Mouse (Mus musculus) mesoderm, embryonic 11.5 days (tissue): ENCODE data around the gene Gps2.
"Not testable (repeated sequence)": the region's sequence is repeated elsewhere in the genome, so short reads cannot be mapped to it uniquely, and the experiment has no call there.

Experiments
- DNase-seq: peaks from one replicate; pipeline ENCODE4 v3.0.0-alpha.2; 2012; ENCODE audit warnings: low read depth, low spot score

The Gps2 gene

DNA sequence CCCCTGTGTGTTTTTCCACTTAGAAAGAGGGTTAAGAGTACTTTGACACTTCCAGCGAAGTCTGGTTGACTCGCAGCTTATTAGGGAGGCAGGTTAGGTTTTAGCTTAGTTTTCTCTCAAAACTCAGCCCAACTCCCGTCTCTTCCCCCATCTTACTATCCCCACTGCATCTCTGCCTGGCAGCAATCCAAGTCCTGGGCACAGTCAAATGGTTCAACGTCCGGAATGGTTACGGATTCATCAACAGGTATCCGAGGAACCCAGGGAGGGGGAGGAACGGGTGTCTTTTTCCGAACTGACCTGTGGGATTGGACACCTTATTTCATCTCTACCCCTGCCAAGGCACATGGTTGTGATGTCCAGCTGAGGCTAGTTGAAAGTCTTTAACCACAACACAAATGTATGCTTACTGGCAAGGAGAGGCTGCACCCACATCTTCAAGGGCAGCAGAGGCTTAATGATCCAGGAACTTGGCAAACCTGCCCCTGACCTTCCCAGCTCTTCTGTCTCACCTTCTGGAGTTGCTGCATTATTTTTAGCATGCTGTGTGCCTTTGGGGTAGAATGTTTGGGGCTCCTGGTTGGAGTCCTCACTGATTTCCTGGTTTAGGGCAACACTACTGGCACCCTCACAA, 23.1 kb downstream of the Gps2 start:
- DNase-seq, result no peak

DNA sequence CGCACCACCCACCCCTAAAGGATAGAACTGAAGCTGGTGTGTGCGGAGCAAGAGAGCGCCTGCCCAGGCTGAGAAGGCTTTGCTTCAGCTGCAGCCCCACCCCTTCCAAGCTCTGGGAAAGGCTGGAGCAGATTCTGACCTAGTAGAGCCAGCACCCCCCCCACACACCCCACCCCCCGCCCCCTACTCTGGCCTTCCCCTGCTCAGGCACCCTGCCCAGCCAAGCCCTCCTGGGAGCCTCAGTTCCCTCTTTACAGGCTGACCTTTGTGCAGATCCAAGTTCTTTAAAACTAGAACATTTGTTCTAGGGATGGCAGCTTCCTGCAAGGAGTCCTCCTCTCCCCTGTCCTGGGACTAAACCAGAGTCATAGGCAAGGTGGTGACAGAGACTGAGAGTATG, 23.7 kb downstream of the Gps2 start:
- no peak for DNase-seq

DNA sequence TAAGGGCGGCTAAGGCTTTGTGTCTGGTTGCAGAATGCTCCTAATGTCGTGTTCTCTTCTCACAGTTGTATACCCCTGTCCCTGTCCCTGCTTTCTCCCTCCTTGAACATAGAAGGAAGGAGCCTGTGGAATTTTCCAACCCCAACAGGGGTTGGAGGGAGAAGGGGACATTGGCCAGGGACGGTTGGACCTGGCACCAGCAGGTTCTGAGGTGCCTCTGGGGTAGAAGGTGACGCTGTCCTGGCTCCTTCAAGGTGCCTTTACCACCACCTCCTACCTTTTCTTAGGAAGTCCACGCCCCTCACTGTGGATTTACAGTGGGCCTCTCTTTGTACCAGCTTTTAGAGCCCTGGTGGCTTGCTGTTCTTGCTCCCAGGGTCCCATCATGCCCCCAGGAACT, 24.1 kb downstream of the Gps2 start:
- DNase-seq, result no peak

GRCm38 (mm10) chr11:69938401-69938979, 24.8 kb downstream of the Gps2 start:
- DNase-seq, result no peak

GRCm38 (mm10) chr11:69939181-69939580, 25.5 kb downstream of the Gps2 start:
- no peak for DNase-seq

DNA sequence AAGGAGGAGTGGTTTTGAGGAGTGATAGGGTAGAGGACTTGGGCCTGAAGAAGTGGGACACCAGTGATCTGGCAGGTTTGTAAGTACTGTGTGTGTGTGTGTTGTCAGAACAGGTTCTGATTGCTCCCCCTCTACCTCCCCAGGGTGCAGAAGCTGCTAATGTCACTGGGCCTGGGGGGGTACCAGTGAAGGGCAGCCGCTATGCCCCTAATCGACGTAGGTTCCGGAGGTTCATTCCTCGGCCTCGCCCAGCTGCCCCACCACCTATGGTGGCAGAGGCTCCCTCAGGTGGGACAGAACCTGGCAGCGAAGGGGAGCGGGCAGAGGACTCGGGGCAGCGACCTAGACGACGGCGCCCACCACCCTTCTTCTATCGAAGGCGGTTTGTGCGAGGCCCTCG, 26.0 kb downstream of the Gps2 start:
- no peak for DNase-seq

- DNase-seq, result no peak
These were observed 27.3 kb downstream of the Gps2 start for GRCm38 (mm10) chr11:69940962-69941361.

GRCm38 (mm10) chr11:69945216-69945615, 31.5 kb downstream of the Gps2 start:
- no peak for DNase-seq

DNA sequence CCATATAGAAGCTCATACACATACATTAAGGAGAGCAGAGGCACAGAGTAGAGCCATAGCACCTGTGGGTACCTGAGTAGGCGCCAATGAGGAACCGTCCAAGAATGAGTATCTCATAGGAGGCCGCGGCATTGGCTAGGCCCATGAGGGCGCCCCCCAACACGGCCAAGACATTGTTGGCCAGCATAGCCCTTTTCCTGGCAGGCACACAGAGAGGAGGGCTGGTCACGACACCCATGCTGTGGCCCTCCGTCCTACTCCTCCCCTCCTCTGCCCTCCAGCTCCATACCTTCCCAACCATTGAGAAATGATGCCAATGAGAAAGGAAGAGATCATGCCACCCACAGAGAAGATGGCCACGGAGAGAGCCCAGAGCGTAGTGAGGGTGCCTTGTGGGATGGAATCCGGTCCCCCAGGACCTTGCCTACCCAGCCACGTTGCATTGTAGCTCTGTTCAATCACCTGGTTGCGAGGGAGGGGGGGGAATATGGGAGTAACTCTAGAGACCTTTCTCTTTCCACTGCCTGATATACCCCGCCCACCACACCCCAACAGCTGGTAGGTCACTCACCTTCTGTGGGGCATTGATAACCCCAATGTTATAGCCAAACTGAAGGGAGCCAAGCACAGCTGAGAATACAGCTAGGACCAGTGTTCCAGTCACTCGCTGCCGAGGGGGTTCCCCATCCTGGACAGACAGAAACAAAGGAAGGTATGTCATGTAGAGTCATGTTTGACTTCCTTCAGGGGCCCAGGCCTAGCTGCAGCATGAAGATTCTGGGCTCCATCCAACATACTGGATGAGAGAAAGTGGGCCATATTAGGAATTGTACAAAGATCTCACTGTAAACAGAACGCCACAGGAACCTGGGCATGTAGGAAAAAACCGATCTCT, 32.6 kb downstream of the Gps2 start:
- DNase-seq, result no peak

DNA sequence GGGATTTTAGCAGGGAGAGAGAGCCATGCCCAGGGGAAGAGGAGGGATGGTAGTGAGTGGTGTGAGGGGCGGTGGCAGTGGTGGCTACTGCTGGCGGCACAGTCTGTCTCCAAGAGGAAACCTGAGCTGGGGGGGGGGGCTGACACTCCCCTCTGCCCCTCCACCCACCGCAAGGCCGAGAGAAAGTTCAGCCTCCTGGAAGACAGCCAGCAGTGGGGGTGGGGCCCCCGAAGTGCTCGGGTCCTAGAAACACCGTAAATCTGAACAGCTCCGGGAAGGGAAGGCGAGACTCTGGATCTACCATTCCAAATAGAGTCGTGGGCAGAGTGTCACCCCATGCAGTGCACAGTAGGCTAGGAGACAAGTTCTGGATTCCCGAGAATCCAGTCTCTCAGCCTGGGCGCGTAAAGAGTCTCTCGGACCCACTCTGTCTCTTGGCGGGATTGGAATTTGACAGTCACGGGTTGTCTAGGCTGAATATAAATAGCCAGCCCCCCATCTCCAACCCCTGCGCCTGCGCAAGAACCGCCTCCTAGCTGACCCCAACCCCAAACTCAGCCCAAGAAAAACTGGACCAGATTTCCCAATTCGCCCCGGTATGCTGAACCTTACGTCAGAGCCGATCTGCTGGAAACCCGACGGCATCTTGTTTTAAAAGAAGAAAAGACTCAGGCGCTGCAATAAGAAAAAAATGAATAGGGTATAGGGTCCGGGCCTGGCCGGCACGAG, 33.8 kb downstream of the Gps2 start:
- peak; percentile 77 for DNase-seq

- peak; percentile 97 for DNase-seq
These were observed 34.5 kb downstream of the Gps2 start, which contains the start of gene Slc2a4 for GRCm38 (mm10) chr11:69948066-69948762. TSS of gene Slc2a4 (minus strand) at chr11:69948188.

GRCm38 (mm10) chr11:69948763-69949150, 35.1 kb downstream of the Gps2 start:
- peak; percentile 93 for DNase-seq

DNA sequence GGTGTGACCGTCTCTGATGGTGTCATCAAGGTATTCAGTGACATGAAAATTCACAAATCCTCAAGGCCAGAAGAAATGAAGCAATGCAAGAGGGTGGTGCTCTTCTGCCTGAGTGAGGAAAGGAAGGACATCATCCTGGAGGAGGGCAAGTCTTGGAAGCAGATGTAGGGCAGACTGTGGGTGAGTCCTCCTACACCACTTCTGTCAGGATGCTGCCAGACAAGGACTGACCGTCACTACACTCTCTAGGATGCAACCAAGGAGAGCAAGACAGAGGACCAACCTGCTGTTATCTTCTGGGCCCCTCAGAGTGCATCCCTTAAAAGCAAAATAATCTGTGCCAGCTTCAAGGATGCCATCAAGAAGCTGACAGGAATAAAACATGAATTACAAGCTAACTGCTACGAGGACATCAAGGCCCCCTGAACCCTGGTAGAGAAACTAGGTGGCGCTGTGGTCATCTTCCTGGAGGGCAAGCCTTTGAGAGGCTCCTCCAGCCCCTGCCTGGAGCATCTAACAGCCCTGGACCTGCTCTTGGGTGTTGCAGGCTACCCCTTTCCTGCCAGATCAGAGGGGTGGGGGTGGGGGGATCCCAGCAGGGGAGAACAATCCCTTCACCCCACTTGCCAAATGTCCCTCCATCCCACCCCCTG, 37.2 kb downstream of the Gps2 start:
- no peak for DNase-seq

DNA sequence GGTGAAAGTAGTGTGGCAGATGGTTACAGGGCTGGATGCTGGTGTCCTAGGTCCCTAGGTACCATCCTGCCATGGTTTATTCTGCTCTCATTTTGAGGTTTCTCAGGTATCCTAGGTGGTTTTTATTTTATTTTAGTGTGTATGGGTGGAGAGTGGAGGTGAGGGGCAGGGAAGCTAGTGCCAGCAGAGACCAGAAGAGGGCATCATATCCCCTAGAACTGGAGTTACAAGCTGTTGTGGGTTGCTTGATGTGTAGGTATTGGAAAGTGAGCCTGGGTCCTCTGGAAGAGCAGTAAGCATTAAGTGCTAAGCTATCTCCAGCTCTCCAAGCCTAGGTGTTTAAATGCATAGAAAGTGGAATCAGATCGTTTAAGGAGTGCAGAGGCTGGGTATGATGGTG, 38.6 kb downstream of the Gps2 start:
- DNase-seq, result no peak

DNA sequence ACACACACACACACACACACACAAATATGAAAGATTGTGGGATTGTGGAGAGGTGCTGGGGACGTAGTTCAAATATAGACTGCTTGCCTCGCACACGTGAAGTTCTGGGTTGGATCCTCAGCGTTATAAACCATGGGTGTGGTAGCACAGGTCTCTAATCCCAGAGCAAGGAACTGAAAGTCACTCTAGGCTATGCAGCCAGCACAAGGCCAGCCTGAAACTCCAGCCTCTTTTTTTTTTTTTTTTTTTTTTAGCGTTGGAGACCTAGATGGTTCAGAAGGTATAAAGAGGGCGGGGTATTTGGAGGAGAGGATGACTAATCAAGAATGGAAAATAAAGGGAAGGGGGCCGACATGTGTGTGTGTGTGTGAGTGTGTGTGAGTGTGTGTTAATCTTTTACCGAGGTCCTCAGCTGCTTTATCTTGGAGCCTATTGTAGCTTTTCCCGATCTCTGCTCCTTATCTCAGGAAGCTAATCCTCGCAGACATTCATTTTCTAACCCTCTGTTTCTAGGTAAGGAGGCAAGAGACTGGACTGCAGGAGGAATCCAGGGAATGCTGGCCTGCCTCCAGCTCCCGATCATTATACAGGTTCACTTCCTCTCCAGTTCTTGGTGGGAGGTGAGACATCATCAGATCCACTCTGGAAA, 39.7 kb downstream of the Gps2 start:
- DNase-seq, result no peak

DNA sequence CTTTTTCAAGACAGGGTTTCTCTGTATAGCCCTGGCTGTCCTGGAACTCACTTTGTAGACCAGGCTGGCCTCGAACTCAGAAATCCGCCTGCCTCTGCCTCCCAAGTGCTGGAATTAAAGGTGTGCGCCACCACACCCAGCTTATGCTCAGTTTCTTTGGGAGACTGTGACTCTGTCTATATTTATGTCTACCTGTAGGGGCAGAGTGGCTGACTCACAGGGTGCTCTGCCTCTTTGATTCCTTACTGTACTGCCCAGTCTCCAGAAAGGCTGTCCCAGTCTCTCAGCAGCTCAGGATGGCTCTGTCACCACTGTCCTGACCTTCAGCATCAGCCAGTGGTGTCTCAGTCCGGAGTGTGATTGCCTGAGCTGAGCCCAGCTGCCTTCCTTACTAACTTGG, 41.9 kb downstream of the Gps2 start:
- DNase-seq, result not testable (repeated sequence)

- no peak for DNase-seq
These were observed 42.5 kb downstream of the Gps2 start for GRCm38 (mm10) chr11:69956218-69956617.

- DNase-seq, result no peak
These were observed 46.9 kb downstream of the Gps2 start for GRCm38 (mm10) chr11:69960616-69961015.

DNA sequence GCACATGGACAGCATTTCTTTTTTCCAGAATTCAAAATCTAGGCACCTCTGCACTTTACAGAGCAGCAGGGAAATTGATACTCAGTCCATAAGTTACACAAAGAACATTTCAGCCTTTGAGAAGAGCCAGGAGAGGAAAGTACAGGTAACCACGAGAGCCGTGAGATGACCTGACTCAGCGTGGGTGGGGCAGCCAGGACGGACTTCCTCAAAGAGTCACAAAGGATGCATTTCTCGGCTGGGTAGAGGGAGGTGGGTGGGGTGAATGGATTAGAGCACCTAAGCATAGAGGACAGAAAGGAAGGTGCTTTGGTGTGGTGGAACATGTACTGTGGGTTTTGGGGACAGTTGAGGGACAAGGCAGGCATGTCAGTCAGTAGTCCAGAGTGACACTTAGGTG, 48.2 kb downstream of the Gps2 start:
- no peak for DNase-seq

- no peak for DNase-seq
These were observed 51.1 kb downstream of the Gps2 start, which contains the start of gene Cldn7 for GRCm38 (mm10) chr11:69964650-69965270. TSS of gene Cldn7 (plus strand) at chr11:69964779.
